Mouse (Mus musculus) left cerebral cortex, adult 2 months (tissue): ENCODE data around the gene Atf5. TPM values are rescaled to one million over a fixed set of nuclear protein-coding genes. Genes with fewer than 3 reads are reported as not detected.

Experiments
- DNase-seq, 2 experiments: peaks; one replicate each; pipeline ENCODE4 v3.0.0; 2021 to 2022; ENCODE audit warnings: low spot score in 2 of 2, mixed read lengths in 1 of 2; ENCODE audit errors: extremely low spot score in 1 of 2
- H3K27ac ChIP-seq: fragments of 200-600 bp; 2 replicates; pipeline ENCODE4 v1.8.1; 2022
- H3K4me3 ChIP-seq: fragments of 200-600 bp; 2 replicates; pipeline ENCODE4 v1.8.1; 2022
- CTCF ChIP-seq: fragments of 200-600 bp; IDR thresholded peaks from 2 replicates; pipeline ENCODE4 v1.8.1; 2022; ENCODE audit warnings: antibody characterized with exemption, mild to moderate bottlenecking, moderate library complexity
- intact Hi-C: fragments of 180-260 bp; cut with DNase I; formaldehyde crosslinking; loops from one replicate; pipeline ENCODE4 v1.15.1; 2025
- total RNA-seq, 2 experiments: library from RNA; stranded (reverse); gene quantifications; 2 replicates each; pipeline ENCODE4 v1.2.3; 2021

Atf5 gene
- total RNA-seq, 2 experiments from 2014 or later = 23.1 to 23.4 TPM

GRCm38 (mm10) chr7:44836016-44836404 is 19.6 kb upstream of the Atf5 start:
- intact Hi-C loops = no loop called here
- no peak for TF ChIP-seq CTCF
- no peak overlapping the region for H3K4me3 ChIP-seq
- no peak overlapping the region for H3K27ac ChIP-seq
- DNase-seq = no peak

GRCm38 (mm10) chr7:44835373-44836015 is 19.0 kb upstream of the Atf5 start:
- TF ChIP-seq CTCF = no peak
- Histone ChIP-seq H3K27ac (no peak overlapping the region), H3K4me3 (no peak overlapping the region)
- DNase-seq = no peak
- intact Hi-C loops = no loop called here

- DNase-seq = no peak
These were observed 16.3 kb upstream of the Atf5 start for GRCm38 (mm10) chr7:44832763-44833162.

GRCm38 (mm10) chr7:44828706-44829105 is 12.2 kb upstream of the Atf5 start:
- intact Hi-C loops = no loop called here
- Histone ChIP-seq H3K27ac (no peak overlapping the region), H3K4me3 (no peak overlapping the region)
- no peak for DNase-seq
- TF ChIP-seq CTCF = no peak

More at GRCm38 (mm10) chr7:44832763-44833162, 16.3 kb upstream of the Atf5 start:
- intact Hi-C loops = no loop called here
- Histone ChIP-seq H3K27ac (no peak overlapping the region), H3K4me3 (no peak overlapping the region)
- no peak for TF ChIP-seq CTCF

- intact Hi-C loops = no loop called here
- no peak overlapping the region for H3K4me3 ChIP-seq
- no peak overlapping the region for H3K27ac ChIP-seq
- no peak for TF ChIP-seq CTCF
- no peak for DNase-seq
These were observed 10.3 kb upstream of the Atf5 start for GRCm38 (mm10) chr7:44826771-44827170.

GRCm38 (mm10) chr7:44824872-44825271 is 8.4 kb upstream of the Atf5 start:
- DNase-seq = peak; percentile 73 to 81
- intact Hi-C loops = loop anchor here (1.0 to 2.0 kb wide), 2 partner anchors 76 to 101 kb away; partner anchors contain the start of gene Vrk3
- TF ChIP-seq CTCF = peak; percentile 94
- H3K27ac ChIP-seq = no peak overlapping the region
- H3K4me3 ChIP-seq = no peak overlapping the region

- Histone ChIP-seq H3K27ac (no peak overlapping the region), H3K4me3 (no peak overlapping the region)
- DNase-seq = no peak
- peak; percentile 17 for TF ChIP-seq CTCF
- intact Hi-C loops = no loop called here
These were observed 7.0 kb upstream of the Atf5 start for GRCm38 (mm10) chr7:44823409-44823808.

- peak; percentile 4 to 6 for DNase-seq
- intact Hi-C loops = no loop called here
- H3K4me3 ChIP-seq = no peak overlapping the region
- TF ChIP-seq CTCF = no peak; the same call in 1 of the 2 replicates
- H3K27ac ChIP-seq = no peak overlapping the region
These were observed 5.4 kb upstream of the Atf5 start for GRCm38 (mm10) chr7:44821666-44822448.

GRCm38 (mm10) chr7:44820525-44820924 is 4.1 kb upstream of the Atf5 start:
- peak in 1 of 2 experiments; percentile 4 for DNase-seq
- no peak for TF ChIP-seq CTCF
- intact Hi-C loops = no loop called here
- Histone ChIP-seq H3K27ac (no peak overlapping the region), H3K4me3 (no peak overlapping the region)

GRCm38 (mm10) chr7:44819863-44820262 is 3.4 kb upstream of the Atf5 start:
- H3K27ac ChIP-seq = peak overlapping the region; percentile 95; the same call in 1 of the 2 replicates
- no peak for TF ChIP-seq CTCF
- intact Hi-C loops = loop anchor here (2.0 kb wide), 1 partner anchor 29 kb away; the partner anchor contains the start of genes Akt1s1 and Tbc1d17
- no peak overlapping the region for H3K4me3 ChIP-seq
- peak; percentile 6 to 10 for DNase-seq

- Histone ChIP-seq H3K27ac (peak overlapping the region; percentile 95), H3K4me3 (no peak overlapping the region; the same call in 1 of the 2 replicates)
- peak in 1 of 2 experiments; percentile 8 for DNase-seq
- intact Hi-C loops = loop anchor here (2.0 kb wide), 1 partner anchor 29 kb away; the partner anchor contains the start of genes Akt1s1 and Tbc1d17
- no peak for TF ChIP-seq CTCF
These were observed 2.9 kb upstream of the Atf5 start for GRCm38 (mm10) chr7:44819391-44819790.

- H3K27ac ChIP-seq = peak overlapping the region; percentile 95
- H3K4me3 ChIP-seq = peak overlapping the region; percentile 24
- peak in 1 of 2 experiments; percentile 13 for DNase-seq
- no peak for TF ChIP-seq CTCF
- intact Hi-C loops = loop anchor here (2.0 kb wide), 1 partner anchor 30 kb away; the partner anchor contains the start of genes Akt1s1 and Tbc1d17
These were observed 2.3 kb upstream of the Atf5 start for GRCm38 (mm10) chr7:44818751-44819235.
